Mouse (Mus musculus) right cerebral cortex, adult 2 months (tissue): Measurements from ENCODE around the gene Fgfr2.
A peak's percentile ranks its signal among the peaks of the same experiment; 100 is the strongest.

Source experiments
- DNase-seq, 2 experiments: peaks; one replicate each; pipeline ENCODE4 v3.0.0; 2021 to 2022; ENCODE audit warnings: low spot score in 2 of 2

Gene Fgfr2

GRCm38 (mm10) chr7:130991174-130991789 is 2131.9 kb downstream of the Fgfr2 start:
- no peak for DNase-seq

GRCm38 (mm10) chr7:130989371-130989770 is 2133.8 kb downstream of the Fgfr2 start:
- DNase-seq, result no peak

DNA sequence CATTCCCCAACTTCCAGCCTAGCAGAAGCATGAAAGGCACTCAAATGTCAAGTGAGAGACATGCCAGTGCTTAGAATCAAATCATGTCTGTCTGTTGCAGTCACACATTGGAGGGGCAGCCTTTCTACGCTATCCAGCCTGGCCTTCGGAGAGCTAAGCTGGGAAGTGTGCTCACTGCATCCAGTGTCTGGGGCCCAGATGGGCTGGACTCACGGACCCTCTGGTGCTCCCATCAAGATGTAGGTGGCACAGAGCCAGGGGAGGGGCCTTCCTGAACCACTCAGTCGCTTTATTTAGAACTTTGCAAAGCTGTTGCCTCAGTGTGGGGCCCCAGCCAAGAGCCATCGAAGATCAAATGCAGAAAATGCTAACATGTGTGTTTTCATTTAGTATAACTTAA is 2135.0 kb downstream of the Fgfr2 start:
- no peak for DNase-seq

DNA sequence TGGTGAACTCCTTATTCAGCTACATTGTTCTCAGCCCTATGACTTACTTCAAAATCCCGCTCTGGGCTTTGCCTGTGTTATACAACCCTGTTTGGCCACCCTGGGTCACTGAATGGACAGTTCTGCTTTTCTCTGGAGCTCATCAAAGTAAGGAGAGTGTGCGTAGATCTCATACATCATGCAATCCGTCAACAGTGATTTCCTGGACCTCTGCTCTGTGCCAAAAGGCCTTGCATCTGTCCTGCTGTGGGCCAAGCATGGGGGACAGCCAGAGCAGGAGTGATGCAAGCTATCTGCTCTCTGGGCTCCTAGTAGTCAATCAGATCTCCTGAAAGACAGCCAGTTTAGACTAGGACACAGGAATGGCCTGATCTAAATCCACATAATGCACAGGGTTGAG is 2137.4 kb downstream of the Fgfr2 start:
- DNase-seq, result no peak

DNA sequence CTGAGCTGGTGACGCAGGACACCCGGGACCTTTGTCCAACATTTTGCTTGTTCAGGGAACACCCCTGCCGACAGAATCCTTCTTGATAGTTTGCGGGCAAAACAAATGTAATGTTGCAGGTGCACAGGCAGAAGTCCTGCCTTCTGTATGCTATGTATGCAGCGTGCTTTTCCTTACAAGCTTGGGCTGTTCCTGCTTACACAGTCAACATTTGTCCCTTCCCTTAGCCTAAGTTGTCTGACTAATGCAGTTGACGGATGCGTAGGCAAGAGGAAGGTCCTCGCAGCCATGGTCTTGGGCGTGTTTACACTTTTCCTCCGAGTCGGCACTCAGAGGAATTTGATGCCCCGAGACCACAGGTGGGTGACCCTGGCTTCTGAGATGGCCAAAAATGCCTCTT is 2138.0 kb downstream of the Fgfr2 start:
- DNase-seq, result no peak

DNA sequence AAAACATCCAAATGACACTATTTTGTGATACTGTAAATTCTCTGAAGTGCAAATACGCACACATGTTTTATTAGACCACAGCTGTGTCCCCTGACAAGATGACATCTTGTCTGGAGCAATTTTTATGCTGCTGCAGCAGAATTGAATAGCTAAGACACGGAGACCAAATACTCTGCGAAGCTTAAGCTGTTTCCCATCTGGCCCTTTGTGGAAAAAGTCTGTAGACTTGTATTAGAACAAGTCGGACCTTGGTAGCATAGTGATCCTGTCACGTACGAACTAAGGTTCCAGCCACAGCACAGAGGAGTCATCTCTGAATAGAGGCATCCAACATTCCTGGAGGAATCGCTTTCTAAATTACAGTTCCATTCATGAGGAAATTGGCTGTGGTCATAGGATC is 2138.9 kb downstream of the Fgfr2 start:
- no peak for DNase-seq

DNA sequence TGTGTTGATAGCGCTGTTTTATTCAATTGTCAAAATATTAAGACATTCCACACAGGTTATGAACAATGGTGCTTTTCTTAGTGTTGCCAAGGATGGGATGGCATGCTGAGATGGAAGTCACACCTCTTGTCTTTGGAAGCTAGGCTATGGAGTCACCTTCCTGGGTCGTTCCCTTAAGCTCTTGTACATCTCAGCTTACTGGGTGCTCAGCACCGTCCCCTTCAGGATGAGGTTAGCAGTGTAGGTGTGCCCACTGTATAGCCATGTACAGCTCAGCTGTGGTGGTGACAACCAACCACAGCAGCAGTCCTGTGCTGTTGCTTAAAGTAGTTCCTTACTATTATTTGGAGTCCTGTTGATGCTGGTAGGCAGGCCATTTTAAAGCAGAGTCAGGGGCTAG is 2140.3 kb downstream of the Fgfr2 start:
- no peak for DNase-seq

DNA sequence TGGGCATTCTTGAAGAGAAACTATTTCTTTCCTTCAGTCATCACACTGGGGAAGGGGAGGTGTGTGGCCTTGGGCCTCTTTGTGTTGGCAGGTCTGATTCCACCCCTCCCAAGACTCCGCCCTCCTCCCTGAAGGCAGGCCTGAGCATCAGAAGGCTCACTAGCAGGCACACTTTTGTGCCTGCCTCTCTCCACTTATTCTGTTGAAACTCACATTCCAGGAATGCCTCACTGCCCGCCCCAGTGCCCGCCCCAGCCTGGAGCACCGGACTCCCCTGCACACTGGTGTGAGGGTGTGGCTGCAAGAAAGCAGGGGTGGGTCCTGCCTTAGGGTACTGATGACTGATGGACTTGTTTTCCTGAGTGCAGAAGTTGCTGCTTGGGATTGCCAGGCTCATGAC is 2140.8 kb downstream of the Fgfr2 start:
- DNase-seq, result no peak

GRCm38 (mm10) chr7:130980130-130980529 is 2143.0 kb downstream of the Fgfr2 start:
- no peak for DNase-seq

GRCm38 (mm10) chr7:130978545-130978944 is 2144.6 kb downstream of the Fgfr2 start:
- no peak for DNase-seq

GRCm38 (mm10) chr7:130977794-130978521 is 2145.2 kb downstream of the Fgfr2 start:
- DNase-seq, result peak; percentile 56 to 58

DNA sequence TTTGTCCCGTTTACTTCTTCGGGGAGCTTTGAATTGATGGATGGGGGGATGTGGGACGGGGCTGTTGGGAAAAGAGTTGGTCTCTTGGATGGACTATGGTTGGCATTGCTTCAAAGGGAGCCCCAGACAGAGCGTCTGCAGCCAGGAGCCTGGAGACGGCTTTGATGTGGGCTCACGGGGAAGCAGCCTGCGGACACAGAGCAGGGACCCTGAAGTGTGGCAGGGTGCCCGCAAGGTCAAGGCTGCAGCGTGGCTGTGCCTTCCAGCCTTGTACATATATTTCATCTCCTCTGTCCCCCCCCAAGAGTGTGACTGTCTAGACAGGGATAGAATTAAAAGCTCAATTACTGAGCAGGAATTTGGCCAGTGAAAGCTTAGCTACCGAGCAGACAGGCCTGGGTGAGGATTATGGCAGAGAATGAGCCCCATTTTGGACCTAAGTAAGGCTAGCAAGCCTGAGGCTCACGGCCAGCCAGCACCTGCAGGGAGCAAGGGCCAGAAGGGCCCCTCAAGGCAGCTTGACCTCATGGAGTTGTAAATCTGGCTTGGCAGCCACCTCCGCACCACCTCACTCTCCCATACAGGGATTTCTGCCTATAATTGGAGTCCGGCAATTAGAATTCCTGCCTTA is 2146.7 kb downstream of the Fgfr2 start:
- no peak for DNase-seq

- DNase-seq, result no peak
Observed at GRCm38 (mm10) chr7:130972767-130973166, 2150.4 kb downstream of the Fgfr2 start.

- no peak for DNase-seq
Observed at GRCm38 (mm10) chr7:130969507-130969906, 2153.6 kb downstream of the Fgfr2 start.

GRCm38 (mm10) chr7:130969076-130969475 is 2154.1 kb downstream of the Fgfr2 start:
- DNase-seq, result no peak

DNA sequence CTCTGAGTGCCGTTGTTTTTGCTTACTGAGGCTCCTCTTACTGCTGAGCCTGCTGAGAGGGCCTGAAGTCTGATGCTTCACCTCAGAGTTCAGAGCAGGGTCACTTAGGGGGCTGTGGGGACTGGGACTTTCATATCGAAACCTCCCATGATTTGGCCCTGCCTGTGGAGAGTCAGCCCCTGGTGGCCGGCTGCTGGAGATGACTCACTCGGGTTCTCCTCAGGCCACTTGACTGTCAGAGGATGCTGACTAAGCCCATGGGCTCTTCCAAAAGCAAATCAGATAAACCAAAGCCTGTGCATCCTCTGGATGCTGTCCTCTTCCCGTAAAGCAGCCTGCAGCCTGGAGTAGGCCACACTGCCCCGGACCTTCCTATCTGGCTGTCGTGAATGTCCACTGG is 2154.6 kb downstream of the Fgfr2 start:
- no peak for DNase-seq

- no peak for DNase-seq
Observed at GRCm38 (mm10) chr7:130967901-130968300, 2155.2 kb downstream of the Fgfr2 start.

GRCm38 (mm10) chr7:130966876-130967275 is 2156.3 kb downstream of the Fgfr2 start:
- no peak for DNase-seq

GRCm38 (mm10) chr7:130966451-130966850 is 2156.7 kb downstream of the Fgfr2 start:
- no peak for DNase-seq

- DNase-seq, result peak in 1 of 2 experiments; percentile 44
Observed at GRCm38 (mm10) chr7:130965909-130966365, 2157.2 kb downstream of the Fgfr2 start.

GRCm38 (mm10) chr7:130965396-130965795 is 2157.8 kb downstream of the Fgfr2 start:
- no peak for DNase-seq

- no peak for DNase-seq
Observed at GRCm38 (mm10) chr7:130964686-130965085, 2158.5 kb downstream of the Fgfr2 start.

DNA sequence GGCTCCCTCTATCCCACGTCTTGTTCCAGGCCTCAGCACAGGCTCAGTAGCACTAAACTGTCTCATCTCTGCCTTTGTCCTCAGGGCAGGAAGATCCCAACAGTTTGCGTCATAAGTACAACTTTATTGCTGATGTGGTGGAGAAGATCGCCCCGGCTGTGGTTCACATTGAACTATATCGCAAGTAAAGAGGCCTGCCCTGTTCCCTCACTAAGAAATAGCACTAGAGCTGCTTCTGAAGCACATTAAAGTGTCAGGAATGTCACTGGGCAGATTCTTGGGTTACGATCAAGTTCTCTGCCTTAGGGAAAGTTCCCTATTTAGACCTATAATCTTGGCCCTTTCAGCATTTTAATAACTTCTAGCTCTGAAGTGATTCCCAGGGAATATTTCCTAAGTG is 2161.7 kb downstream of the Fgfr2 start:
- no peak for DNase-seq
